Mouse (Mus musculus) left cerebral cortex, postnatal 4 days (tissue): ENCODE measurements around the gene Gm17428. TPM values are rescaled to one million over a fixed set of nuclear protein-coding genes. Genes with fewer than 3 reads are reported as not detected.
A peak's percentile ranks its signal among the peaks of the same experiment; 100 is the strongest.
"Not testable (repeated sequence)": the region's sequence is repeated elsewhere in the genome, so short reads cannot be mapped to it uniquely, and the experiment has no call there.

ENCODE experiments used
- DNase-seq: peaks from one replicate; pipeline ENCODE4 v3.0.0-alpha.2; 2022
- intact Hi-C: fragments of 180-260 bp; cut with DNase I; formaldehyde crosslinking; loops from one replicate; pipeline ENCODE4 v1.15.1; 2025
- total RNA-seq, 2 experiments: library from RNA; stranded (reverse); gene quantifications; 2 replicates each; pipeline ENCODE4 v1.2.3; 2021

Gene Gm17428
- total RNA-seq, 2 experiments from 2014 or later: not detected

GRCm38 (mm10) chr14:54950493-54950892, 26.2 kb upstream of the Gm17428 start:
- no peak for DNase-seq
- intact Hi-C loops: no loop called here

GRCm38 (mm10) chr14:54951587-54951986, 25.1 kb upstream of the Gm17428 start:
- intact Hi-C loops: no loop called here
- no peak for DNase-seq

- no peak for DNase-seq
- intact Hi-C loops: no loop called here
These were observed 23.0 kb upstream of the Gm17428 start for GRCm38 (mm10) chr14:54953664-54954206.

- DNase-seq: no peak
- intact Hi-C loops: no loop called here
These were observed 22.3 kb upstream of the Gm17428 start for GRCm38 (mm10) chr14:54954474-54954873.

- intact Hi-C loops: no loop called here
- no peak for DNase-seq
These were observed 21.3 kb upstream of the Gm17428 start for GRCm38 (mm10) chr14:54955481-54955880.

GRCm38 (mm10) chr14:54956533-54956932, 20.2 kb upstream of the Gm17428 start:
- intact Hi-C loops: no loop called here
- no peak for DNase-seq

GRCm38 (mm10) chr14:54958503-54958902, 18.2 kb upstream of the Gm17428 start:
- DNase-seq: no peak
- intact Hi-C loops: no loop called here

- DNase-seq: no peak
- intact Hi-C loops: no loop called here
These were observed 17.5 kb upstream of the Gm17428 start for GRCm38 (mm10) chr14:54959197-54959596.

GRCm38 (mm10) chr14:54959853-54960613, 16.7 kb upstream of the Gm17428 start:
- DNase-seq, intact Hi-C loops: not testable (repeated sequence)

GRCm38 (mm10) chr14:54960769-54961168, 16.0 kb upstream of the Gm17428 start:
- intact Hi-C loops: no loop called here
- no peak for DNase-seq

GRCm38 (mm10) chr14:54961487-54961886, 15.2 kb upstream of the Gm17428 start:
- no peak for DNase-seq
- intact Hi-C loops: no loop called here

GRCm38 (mm10) chr14:54962714-54963113, 14.0 kb upstream of the Gm17428 start:
- intact Hi-C loops: no loop called here
- DNase-seq: no peak

- intact Hi-C loops: no loop called here
- DNase-seq: no peak
These were observed 13.0 kb upstream of the Gm17428 start for GRCm38 (mm10) chr14:54963727-54964126.

GRCm38 (mm10) chr14:54965044-54965443, 11.7 kb upstream of the Gm17428 start:
- DNase-seq: no peak
- intact Hi-C loops: no loop called here

GRCm38 (mm10) chr14:54965631-54966030, 11.1 kb upstream of the Gm17428 start:
- DNase-seq: no peak
- intact Hi-C loops: no loop called here

- intact Hi-C loops: no loop called here
- DNase-seq: no peak
These were observed 10.3 kb upstream of the Gm17428 start, which contains the start of gene Myh6 for GRCm38 (mm10) chr14:54966320-54966977. Myh6 (minus strand) TSS chr14:54966927.

- DNase-seq: no peak
- intact Hi-C loops: no loop called here
These were observed 8.9 kb upstream of the Gm17428 start for GRCm38 (mm10) chr14:54967874-54968273.

GRCm38 (mm10) chr14:54968344-54968743, 8.4 kb upstream of the Gm17428 start:
- intact Hi-C loops: no loop called here
- no peak for DNase-seq

- DNase-seq, intact Hi-C loops: not testable (repeated sequence)
These were observed 3.9 kb upstream of the Gm17428 start for GRCm38 (mm10) chr14:54972786-54973185.

- peak; percentile 29 for DNase-seq
- intact Hi-C loops: no loop called here
These were observed 2.5 kb upstream of the Gm17428 start for GRCm38 (mm10) chr14:54974068-54974791.

- intact Hi-C loops: no loop called here
- no peak for DNase-seq
These were observed 1.9 kb downstream of the Gm17428 start for GRCm38 (mm10) chr14:54978664-54979063.
